Mouse (Mus musculus) myocyte (in vitro differentiated cells): ENCODE data around the gene Glb1.

ENCODE experiments used
- E2F4 ChIP-seq: IDR thresholded peaks from one replicate; pipeline ENCODE4 v1.6.1; 2011; ENCODE audit warnings: mild to moderate bottlenecking, control low read depth, moderate library complexity; ENCODE audit not compliant: insufficient read depth
- MAX ChIP-seq: IDR thresholded peaks from one replicate; pipeline ENCODE4 v1.6.1; 2011; ENCODE audit warnings: low read depth, mild to moderate bottlenecking, control low read depth
- MYOG ChIP-seq, 3 experiments: IDR thresholded peaks; one replicate each; pipeline ENCODE4 v1.6.1; 2011; ENCODE audit warnings: control low read depth in 2 of 3, low read depth in 2 of 3, mild to moderate bottlenecking in 2 of 3; ENCODE audit not compliant: insufficient read length in 2 of 3, control insufficient read depth in 1 of 3, insufficient read depth in 1 of 3
- POLR2A ChIP-seq: IDR thresholded peaks from one replicate; pipeline ENCODE4 v1.6.1; 2011; ENCODE audit warnings: low read depth, mild to moderate bottlenecking, control low read depth, moderate library complexity; ENCODE audit not compliant: insufficient read length
- POLR2AphosphoS2 ChIP-seq: IDR thresholded peaks from one replicate; pipeline ENCODE4 v1.6.1; 2011; ENCODE audit warnings: low read depth, control low read depth; ENCODE audit not compliant: insufficient read length
- REST ChIP-seq: IDR thresholded peaks from one replicate; pipeline ENCODE4 v1.6.1; 2011; ENCODE audit warnings: mild to moderate bottlenecking, control low read depth, moderate library complexity; ENCODE audit not compliant: insufficient read depth, insufficient read length
- TCF12 ChIP-seq: IDR thresholded peaks from one replicate; pipeline ENCODE4 v1.6.1; 2011; ENCODE audit warnings: mild to moderate bottlenecking, control low read depth; ENCODE audit not compliant: poor library complexity, insufficient read depth, severe bottlenecking
- USF1 ChIP-seq: IDR thresholded peaks from one replicate; pipeline ENCODE4 v1.6.1; 2011; ENCODE audit warnings: low read depth, mild to moderate bottlenecking, control low read depth, moderate library complexity

DNA sequence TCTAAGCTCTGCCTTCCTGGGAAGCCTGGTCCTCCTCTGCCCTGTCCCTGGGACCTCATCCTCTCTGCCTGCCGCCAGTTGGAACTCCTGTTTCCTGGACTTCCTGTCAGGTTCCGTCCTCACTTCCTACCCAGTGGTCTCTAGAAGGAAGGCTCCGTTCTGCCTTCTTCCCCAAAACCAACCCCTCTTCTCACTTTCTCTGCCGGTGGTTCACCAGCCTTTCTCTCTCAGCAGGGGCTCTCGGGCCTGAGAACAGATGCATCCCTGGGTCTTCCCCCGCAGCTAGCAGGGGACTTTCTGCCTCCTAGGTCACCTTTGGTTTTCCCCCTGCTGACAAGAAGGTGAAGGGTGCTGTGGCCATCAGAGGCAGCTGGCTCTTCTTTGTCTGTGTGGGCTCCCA, 64.6 kb downstream of the Glb1 start:
- TF ChIP-seq POLR2AphosphoS2: no peak
- no peak for TF ChIP-seq MYOG (IDR thresholded peaks at IDR 0.05; ENCODE audit: control insufficient read depth in 1 of 3, insufficient read depth in 1 of 3, insufficient read length in 2 of 3, low read depth in 2 of 3)
- TF ChIP-seq MAX: no peak
- no peak for TF ChIP-seq USF1
- no peak for TF ChIP-seq POLR2A
- no peak for TF ChIP-seq E2F4
- TF ChIP-seq TCF12: no peak
- no peak for TF ChIP-seq REST
